Mouse (Mus musculus) adrenal gland, postnatal 14 days (tissue): ENCODE results near the gene Ccr6. TPM values are rescaled to one million over a fixed set of nuclear protein-coding genes. Genes with fewer than 3 reads are reported as not detected.

Experiments
- DNase-seq: peaks from one replicate; pipeline ENCODE4 v3.0.0; 2021; ENCODE audit warnings: mixed read lengths
- total RNA-seq: library from RNA; stranded (reverse); gene quantifications from 2 replicates; pipeline ENCODE4 v1.2.3, GENCODE M21; 2021

Ccr6 gene
- total RNA-seq, 1 experiment from 2014 or later: not detected

DNA sequence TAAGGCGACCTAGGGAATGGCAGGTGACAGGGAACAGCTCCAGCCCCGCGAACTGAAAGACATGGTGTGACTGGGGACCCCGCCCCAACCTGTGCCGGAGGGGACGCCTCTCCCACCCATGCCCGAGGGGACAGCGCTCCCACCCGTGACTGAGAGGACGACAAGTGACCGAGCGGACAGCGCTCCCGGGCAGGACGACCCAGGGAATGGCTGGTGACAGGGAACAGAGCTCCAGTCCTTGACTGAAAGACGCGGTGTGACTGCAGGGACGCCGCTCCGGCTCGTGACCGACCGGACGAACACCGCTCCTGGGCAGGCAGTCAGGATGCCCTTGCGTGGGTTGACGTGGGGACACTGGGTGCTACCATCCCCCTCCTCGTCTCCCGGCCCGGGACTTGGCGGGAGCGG is 48.4 kb downstream of the Ccr6 start:
- peak; percentile 80 for DNase-seq

DNA sequence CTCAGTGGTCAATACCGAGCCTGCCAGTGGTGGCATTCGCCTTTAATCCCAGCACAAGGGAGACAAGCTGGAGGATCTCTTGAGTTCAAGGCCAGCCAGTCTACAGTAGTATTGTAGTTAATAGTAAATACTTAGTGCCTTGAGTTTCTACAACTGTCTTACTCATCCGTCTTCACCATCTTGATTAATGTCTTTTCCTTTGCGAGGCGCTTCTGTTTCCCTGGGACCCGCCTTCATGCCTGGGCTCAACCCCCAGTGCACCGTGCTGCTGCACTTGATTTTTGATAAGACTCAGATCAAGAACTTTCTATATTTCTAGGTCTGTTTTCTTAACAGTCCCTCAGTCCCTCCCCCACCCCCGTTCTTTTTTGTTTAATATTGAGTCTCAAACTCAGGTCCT is 49.2 kb downstream of the Ccr6 start:
- DNase-seq: peak; percentile 27

DNA sequence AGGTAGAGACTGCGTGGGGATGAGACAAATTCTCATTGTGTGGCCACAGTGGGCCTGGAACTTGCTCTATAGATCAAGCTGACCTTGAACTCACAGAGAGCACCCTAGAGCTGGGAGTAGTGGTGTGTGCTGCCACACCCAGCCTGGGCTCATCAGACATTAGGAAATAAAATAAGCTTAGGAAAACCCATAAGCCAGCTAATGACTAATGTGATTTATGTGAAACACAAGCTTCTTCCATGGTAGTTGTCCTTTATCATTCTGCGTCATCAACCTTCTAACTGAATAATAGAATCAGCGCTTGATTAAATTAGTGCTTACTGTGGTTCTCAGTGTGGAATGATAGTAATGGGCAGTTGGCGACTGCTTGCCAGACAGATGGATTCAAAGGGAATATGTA is 51.1 kb downstream of the Ccr6 start:
- DNase-seq: no peak

DNA sequence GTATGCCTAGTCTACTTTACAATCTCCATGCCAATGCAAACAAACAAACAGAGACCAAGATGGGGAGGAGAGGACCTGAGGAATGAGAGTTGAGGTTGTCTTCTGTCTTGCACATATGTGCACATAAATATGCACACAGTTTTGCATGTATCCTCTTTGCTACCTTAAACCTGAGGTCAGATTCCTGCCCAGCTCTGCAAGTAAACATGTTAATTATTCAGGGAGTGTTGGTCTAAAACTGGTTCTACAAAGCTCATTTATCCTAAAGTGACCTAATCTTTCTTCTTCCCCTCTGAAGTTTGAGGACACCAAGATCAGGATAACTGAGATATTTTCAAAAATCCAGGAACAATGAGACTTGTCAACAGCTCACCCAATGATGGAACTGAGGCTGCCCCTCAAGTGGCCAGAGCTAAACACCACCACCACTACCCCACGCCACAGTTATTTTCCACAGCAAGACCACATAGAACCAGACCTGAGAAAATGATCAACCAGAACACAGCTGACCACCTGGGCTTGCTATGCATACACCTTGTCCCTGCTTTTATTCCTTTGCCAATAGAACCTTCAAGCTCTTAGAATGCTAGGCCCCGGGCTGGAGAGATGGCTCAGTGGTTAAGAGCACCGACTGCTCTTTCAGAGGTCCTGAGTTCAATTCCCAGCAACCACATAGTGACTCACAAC is 54.3 kb downstream of the Ccr6 start:
- no peak for DNase-seq

DNA sequence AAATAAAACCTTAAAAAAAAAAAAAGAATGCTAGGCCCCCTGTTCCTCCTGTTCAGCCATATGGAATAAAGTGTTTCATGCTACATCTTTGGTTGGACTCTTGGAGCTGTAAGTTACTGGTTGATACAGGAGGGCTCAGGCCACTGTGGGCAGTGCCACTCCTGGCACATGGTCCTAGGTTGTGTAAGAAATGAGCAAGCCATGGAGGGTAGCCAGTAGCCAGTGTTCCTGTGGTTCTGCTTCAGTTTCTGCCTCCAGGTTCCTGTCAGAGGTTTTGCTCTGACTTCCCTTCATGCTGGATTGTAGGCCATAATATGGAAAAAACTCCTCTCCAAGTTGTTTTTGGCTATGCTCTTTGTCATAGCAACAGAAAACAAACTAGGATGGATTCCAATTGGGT is 54.9 kb downstream of the Ccr6 start:
- peak; percentile 50 for DNase-seq

DNA sequence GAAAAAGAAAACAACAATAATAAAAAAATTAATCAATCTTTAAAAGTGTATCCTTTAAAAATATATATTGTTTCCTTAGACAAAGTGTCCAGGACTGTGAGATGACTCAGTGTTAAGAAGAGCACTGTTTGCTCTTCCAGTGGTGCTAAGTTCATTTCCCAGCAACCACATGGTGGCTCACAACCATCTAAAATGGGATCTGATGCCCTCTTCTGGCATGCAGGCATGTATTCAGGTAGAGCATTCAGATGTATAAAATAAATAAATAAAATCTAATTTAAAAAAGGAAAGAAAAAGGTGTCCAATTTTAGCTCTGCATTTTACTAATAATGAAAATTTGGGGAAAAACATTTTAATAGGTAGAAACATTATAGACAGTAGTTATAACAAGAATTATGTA is 60.0 kb downstream of the Ccr6 start:
- DNase-seq: no peak

DNA sequence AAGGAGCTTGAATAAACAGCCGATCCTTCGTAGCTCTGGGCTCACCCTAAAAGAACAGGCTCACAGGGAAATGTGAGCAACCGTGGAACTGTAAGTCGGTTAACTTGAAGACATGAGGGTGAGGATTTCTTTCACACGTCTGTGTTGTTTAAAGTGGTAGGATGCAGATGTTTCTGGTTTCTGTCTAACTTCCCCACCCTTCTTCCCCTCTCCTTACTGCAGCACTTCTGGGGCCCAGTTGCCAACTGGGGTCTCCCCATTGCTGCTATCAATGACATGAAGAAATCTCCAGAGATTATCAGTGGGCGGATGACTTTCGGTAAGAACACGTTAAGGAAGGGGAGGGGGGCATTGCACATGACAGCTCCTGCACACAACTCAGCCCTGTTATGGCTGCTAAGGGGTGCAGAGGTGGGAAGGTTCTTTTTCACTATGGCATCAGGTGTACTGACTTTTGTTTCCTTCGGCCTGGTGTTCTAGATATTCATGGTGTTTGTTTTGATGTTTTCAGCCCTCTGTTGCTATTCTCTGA is 60.5 kb downstream of the Ccr6 start:
- no peak for DNase-seq

DNA sequence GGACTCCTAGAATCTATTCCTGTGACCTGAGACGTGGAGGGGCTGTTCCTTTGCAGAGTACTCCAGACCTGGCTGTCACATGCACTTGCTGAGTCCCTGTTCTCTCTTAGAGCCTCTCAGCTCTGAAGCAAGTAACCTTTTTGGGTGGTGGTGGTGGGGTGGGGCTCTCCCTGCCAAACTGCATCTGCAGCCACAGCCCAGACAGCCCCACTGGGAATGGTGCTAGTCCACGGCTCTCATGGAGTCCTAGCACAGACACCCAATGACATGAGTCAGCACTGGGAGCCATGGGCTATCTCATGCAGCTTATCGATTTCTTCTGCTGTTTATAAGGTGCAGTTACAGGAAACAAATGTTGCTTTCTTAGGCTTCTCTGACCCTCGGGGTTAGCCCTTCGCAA is 61.9 kb downstream of the Ccr6 start:
- DNase-seq: peak; percentile 52

DNA sequence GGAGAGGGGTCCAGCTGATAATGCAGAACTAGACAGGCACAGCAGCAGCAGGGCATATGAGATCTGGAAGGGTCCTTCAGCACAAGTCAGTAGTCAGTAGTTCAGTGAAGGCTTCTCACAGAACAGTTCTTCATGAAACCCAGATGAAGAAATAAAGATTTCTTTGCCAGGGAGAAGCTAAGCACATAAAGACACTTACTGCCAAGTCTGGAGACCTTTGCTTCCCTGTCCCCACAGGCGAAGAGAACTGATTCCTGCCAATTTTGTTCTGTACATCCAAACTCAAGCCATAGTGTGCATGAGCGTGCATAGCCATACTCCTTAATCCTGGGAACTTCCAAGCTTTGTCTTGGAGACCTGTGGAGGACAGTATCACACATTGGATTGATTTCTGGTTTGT is 62.4 kb downstream of the Ccr6 start:
- DNase-seq: no peak

DNA sequence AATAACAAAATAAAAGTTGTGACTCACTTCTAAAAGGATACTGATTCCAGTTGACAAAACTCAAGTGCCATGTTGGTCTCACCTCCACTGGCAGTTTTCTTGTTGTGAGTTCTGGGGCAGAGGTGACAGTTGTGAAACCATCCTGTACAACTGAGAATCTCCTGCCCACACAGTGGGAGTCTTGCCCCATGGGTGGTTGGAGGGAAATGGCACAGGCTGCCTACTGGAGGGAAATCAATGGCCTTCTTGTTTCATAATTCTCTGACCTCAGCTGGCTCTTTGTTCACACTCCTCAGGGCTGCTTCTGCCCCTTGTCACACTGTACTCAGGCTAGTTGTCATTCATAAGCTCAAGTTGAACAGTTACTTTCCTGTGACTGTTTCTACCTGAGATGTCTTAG is 63.7 kb downstream of the Ccr6 start:
- peak; percentile 66 for DNase-seq

DNA sequence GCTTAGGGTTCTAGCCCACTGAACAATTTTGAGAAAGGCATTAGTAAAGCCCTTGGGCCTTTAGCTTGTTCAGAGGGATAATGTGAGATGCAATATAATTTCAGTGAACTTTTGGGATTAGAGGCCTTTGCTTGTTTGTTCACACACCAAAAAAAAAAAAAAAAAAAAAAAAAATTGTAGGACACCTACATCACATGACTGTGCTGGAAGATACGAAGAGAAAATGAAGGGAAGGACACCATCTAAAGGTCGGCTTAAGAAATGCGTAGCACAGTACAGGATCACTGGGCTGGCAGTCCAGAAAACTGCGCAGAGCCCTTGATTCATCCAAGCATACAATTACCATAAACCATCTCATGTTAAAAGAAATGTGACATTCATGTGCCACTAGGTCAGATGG is 65.7 kb downstream of the Ccr6 start:
- no peak for DNase-seq

DNA sequence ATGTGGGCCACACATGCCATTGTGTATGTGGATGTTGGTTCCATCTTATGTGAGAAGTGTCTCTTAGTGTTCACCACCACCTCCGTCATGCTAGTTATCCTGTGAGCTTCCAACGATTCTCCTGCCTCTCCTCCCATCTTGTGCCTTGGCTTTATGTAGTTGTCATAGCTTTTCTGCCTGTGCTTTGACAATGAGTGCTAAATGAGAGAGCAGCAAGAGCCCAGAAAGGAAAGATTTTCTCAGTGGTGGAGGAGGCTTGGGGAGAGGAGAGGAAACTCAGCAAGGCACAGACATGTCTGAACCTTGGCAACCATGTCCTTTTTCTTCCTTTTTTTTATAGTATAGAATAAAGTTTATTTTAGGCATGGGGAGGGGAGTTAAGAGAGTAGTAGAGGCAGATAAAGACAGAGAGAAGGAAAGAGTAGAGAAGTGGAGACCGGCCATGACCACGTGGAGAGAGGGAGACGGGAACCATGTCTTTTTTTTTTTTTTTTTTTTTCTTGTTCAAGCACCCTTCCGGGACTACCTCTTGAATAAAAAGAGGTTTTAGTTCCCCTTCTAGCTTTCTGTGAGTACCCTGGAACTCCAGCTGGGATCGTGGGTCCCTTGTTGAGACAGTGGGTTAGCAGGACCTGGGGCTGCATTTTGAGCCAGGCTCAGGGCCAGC is 67.1 kb downstream of the Ccr6 start:
- no peak for DNase-seq

DNA sequence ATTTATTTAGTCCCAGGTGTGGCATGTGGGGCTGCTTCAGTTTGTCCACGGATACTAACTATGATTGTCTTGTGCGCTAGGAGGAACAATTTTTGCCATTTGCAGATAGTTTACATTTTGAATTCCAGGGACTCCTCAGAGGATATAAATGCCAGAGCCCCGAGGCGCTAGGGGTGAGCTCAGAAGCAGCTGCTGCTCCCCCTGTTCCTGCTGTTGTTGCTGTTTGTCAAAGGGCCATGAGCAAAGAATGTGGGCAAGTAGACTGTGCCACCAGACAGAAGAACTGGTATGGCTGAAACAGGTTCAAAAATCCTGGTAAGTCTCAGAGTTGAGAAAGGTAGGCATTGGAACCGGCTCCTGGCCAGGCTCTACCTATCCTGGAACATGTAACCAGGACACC is 67.8 kb downstream of the Ccr6 start:
- no peak for DNase-seq

DNA sequence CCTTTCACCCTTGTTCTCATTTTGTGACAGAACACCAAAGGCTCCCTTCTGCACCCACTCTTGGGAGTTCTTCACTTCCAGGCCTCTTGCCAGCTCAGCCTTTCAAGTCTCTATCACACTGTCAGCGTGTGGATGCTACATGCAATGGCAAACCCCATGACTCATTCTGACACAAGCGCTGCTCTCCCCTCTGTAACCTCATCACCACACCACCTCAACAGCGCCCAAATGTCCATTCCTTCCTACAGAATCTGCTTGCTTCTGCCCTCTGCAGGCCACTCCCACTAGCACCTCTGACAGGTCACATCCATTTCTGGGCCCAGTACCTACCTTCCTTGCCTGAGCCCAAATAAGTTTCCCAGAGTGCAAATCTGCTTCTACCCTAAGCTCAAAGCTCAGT is 70.0 kb downstream of the Ccr6 start:
- DNase-seq: peak; percentile 40

Other genes starting within 250 kb of the Ccr6 start
- 0.26 TPM in 1 of 2 replicates, not detected in the other for gene Gm49673, start 88.3 kb upstream of the Ccr6 start, total RNA-seq
- gene Rnaset2a, start 87.9 kb upstream of the Ccr6 start, total RNA-seq: 39.2 and 40.7 TPM in 2 replicates
- gene Fgfr1op, start 70.5 kb upstream of the Ccr6 start, total RNA-seq: 19.0 TPM in 2 replicates
- gene Mpc1, start 46.9 kb downstream of the Ccr6 start, total RNA-seq: 356 and 378 TPM in 2 replicates
- 37.7 and 40.5 TPM in 2 replicates for gene Sft2d1, start 75.1 kb downstream of the Ccr6 start, total RNA-seq
- 0.33 and 0.41 TPM in 2 replicates for gene Prr18, start 101.4 kb downstream of the Ccr6 start, total RNA-seq
- gene T2, start 119.9 kb downstream of the Ccr6 start, total RNA-seq: not detected in 2 replicates
- gene T, start 198.4 kb downstream of the Ccr6 start, total RNA-seq: not detected in 2 replicates